Mouse (Mus musculus): ENCODE measurements around the gene Ifi207.
"Not testable (repeated sequence)": the region's sequence is repeated elsewhere in the genome, so short reads cannot be mapped to it uniquely, and the experiment has no call there.

GRCm38 (mm10) chr1:173773457-173773856 lies 31.9 kb upstream of the Ifi207 start:
- not testable (repeated sequence) for TF ChIP-seq GATA1, TAL1 (IDR thresholded peaks at IDR 0.05; ENCODE audit: low read length)

Measured in erythroblast, embryonic 14.5 days (primary cell).